Mouse (Mus musculus): ENCODE data around the gene Lbp.

The Lbp gene

DNA sequence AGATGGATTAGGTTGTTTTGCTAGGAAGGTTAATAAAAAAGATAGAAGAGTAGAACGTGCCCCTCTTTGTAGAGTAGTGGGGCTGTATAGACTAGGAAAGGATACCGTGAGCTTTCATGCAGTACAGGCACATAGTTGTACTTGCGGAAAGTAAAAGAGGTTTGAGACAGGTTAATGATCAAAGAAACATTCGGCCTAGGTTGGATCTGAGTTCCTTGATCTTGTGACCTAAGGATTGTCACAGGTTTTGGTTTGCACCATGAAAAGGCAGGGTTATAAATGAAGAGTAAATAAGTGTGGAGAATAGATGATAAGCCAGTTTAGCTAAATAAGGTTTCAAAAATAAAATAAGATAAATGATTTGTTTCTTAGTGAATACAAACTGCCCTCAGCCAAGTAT, 57.9 kb downstream of the Lbp start:
- DNase-seq = peak; percentile 68

DNA sequence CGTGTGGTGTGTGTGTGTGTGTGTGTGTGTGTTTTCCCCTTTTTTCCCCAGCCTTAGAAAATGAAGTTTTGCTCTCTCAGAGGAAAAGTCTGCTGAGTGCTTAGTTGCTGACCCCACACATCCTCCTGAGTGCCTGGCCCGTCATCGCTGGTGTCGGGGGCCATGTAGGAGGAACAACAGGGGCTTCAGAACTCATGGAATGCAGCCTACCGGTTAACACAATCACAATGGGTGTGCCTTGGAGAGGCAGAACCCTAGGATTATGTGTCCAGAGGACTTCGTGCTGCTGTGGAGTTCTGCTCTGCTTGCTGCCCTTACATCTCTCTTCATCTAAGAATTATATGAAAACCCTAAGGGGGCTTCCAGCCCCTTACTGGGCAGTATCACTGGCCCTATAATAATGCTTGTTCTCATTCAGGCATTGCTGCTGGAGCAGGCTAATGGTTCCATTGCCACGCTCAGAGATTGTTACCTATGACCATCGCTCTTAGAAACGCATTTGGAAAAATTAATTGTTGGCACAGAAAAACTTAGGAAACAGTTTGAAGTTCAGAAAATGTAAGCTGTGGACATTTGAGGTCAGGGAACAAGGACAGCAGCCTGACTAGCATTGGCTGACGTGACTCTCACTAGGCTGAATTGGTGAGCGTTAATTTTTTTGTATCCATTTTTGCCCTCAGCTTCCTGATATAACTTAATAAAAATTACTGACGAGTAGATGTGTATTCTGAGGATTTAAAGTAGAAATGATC, 59.0 kb downstream of the Lbp start:
- peak; percentile 16 for DNase-seq

- no peak for DNase-seq
Observed at GRCm38 (mm10) chr2:158367654-158368053, 61.4 kb downstream of the Lbp start.

DNA sequence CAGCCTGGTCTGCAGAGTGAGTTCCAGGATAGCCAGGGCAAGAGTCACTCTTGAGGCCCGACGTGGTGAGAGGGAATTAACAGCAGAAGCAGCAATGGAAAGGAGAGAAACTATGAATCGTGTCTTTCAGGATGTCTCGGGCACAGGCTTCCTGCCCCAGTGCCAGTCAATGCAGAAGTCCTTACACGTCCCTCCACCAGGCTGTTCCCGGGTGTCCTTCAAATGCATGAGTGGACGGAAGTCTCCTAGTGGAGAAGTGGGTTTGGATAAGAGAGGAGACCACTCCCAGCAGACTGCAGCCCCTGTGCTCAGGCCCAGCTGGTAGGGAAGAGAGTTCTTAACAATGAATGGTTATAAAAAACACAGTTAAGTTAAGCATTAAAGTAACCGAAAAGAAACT, 62.0 kb downstream of the Lbp start:
- DNase-seq = no peak

GRCm38 (mm10) chr2:158369474-158370172, 63.3 kb downstream of the Lbp start:
- DNase-seq = no peak

GRCm38 (mm10) chr2:158370173-158370550, 63.9 kb downstream of the Lbp start:
- peak; percentile 60 for DNase-seq

GRCm38 (mm10) chr2:158373061-158373460, 66.8 kb downstream of the Lbp start:
- peak; percentile 69 for DNase-seq

DNA sequence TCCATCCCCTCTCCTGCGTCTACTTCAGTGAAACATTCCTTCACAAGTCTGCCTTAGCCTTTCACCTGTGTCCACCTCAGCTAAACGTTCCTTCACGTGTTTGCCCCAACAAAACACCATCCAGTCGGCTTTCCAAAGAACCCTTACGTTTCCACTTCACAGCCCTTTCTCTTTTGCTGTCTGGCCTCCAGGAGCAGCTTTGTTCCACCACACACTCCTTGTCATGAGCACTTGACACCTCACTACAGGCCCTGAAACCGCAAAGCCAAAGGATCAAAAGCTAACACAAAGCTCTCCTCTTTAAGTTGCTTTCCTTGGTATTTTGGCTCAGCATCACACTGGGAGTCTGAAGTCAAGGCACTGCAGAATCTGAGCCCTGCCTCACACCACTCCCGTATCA, 67.2 kb downstream of the Lbp start:
- no peak for DNase-seq

- DNase-seq = peak; percentile 41
Observed at GRCm38 (mm10) chr2:158375443-158376122, 69.3 kb downstream of the Lbp start, which contains the start of gene Snhg11. TSS of gene Snhg11 (plus strand) at chr2:158375638.

- DNase-seq = no peak
Observed at GRCm38 (mm10) chr2:158376123-158376687, 69.9 kb downstream of the Lbp start.

- no peak for DNase-seq
Observed at GRCm38 (mm10) chr2:158376798-158377197, 70.5 kb downstream of the Lbp start.

DNA sequence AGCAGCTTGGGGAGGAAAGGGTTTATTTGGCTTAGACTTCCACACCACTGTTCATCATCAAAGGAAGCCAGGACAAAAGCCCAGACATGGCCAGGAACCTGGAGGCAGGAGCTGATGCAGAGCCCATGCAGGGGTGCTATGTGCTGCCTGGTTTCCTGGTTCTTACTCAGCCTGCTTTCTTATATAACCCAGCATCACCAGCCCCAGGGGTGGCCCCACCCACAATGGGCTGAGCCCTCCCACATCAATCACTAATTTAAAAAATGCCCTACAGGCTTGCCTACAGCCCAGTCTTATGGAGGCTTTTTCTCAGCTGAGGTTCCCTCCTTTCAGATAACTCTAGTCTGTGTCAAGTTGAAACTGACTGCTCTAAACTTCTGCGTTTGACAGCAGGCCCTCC, 71.5 kb downstream of the Lbp start:
- DNase-seq = no peak

DNA sequence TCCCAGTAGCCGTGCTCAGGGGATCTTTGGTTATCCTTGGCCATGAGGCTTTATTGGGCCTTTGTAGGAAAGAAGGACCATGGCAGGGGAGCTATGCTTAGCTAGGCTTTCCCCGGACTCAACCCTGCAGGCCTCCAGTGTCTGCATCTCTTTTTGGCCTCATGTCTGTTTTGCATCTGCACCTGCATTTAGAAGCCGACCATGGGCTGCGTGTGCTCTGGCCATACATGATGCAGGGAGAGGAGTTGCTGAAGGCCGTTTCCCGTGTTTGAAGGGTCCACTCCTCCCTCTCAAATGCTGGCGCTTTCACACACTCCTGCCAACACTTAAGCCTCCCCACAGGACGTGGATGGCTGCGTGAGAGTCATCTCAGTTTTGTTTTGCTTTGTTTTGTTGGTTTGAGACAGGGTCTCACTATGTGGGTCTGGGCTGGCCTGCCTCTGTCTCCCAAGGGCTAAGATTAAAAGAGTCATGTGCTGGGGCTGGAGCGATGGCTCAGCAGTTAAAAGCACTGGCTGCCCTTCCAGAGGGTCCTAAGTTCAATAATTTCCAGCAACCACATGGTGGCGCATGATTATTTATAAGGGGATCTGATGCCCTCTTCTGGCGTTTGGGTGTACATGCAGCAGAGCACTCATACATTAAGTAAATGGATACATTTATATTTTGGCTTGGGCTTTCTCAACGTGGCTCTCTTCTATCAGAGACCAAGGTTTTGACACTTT, 73.2 kb downstream of the Lbp start:
- peak; percentile 86 for DNase-seq
